Mouse (Mus musculus) midbrain, embryonic 16.5 days (tissue): Measurements from ENCODE around the gene Cxcr1. TPM values are rescaled to one million over a fixed set of nuclear protein-coding genes. Genes with fewer than 3 reads are reported as not detected.

Experiments
- ATAC-seq: fragments of 200-750 bp; cut with Nextera tagmentation; 2 replicates; pipeline ENCODE4 v1.8.0; 2017; ENCODE audit warnings: moderate TSS enrichment
- H3K27ac ChIP-seq: fragments of 300-500 bp; sonication (generic); 2 replicates; pipeline ENCODE4 v1.5.1; 2014; ENCODE audit warnings: mild to moderate bottlenecking, low read length, mixed read lengths
- H3K27me3 ChIP-seq: fragments of 300-500 bp; sonication (generic); 2 replicates; pipeline ENCODE4 v1.6.1; 2014; ENCODE audit warnings: low read depth, low read length, mixed read lengths; ENCODE audit not compliant: control insufficient read depth, insufficient read depth
- H3K36me3 ChIP-seq: fragments of 300-500 bp; sonication (generic); 2 replicates; pipeline ENCODE4 v1.6.1; 2014; ENCODE audit warnings: mild to moderate bottlenecking, low read length, moderate library complexity, mixed read lengths; ENCODE audit not compliant: control insufficient read depth, insufficient read depth
- H3K4me1 ChIP-seq: fragments of 300-500 bp; sonication (generic); 2 replicates; pipeline ENCODE4 v1.6.1; 2014; ENCODE audit warnings: mild to moderate bottlenecking, low read length, mixed read lengths; ENCODE audit not compliant: control insufficient read depth, insufficient read depth
- H3K4me2 ChIP-seq: fragments of 300-500 bp; sonication (generic); 2 replicates; pipeline ENCODE4 v1.6.1; 2014; ENCODE audit warnings: mild to moderate bottlenecking, low read length, mixed read lengths
- H3K4me3 ChIP-seq: fragments of 300-500 bp; sonication (generic); 2 replicates; pipeline ENCODE4 v1.5.1; 2014; ENCODE audit warnings: low read depth, mild to moderate bottlenecking, low read length, moderate library complexity, mixed read lengths
- H3K9ac ChIP-seq: fragments of 300-500 bp; sonication (generic); 2 replicates; pipeline ENCODE4 v1.6.1; 2014; ENCODE audit warnings: low read depth, low read length, mixed read lengths
- H3K9me3 ChIP-seq: fragments of 300-500 bp; sonication (generic); replicated peaks from 2 replicates; pipeline ENCODE4 v1.6.1; 2014; ENCODE audit warnings: mild to moderate bottlenecking, low read length, mixed read lengths; ENCODE audit not compliant: control insufficient read depth, poor library complexity, severe bottlenecking
- WGBS: fragments of 180-500 bp; shearing (Covaris S2); extraction: QIAGEN DNeasy Blood & Tissue Kit; methylation state at CpG from one replicate; pipeline ENCODE4 v1.1.7; 2014; 5-methylcytosine and 5-hydroxymethylcytosine counted together
- polyA plus RNA-seq: library from polyadenylated mRNA; unstranded; fragments of >200 nt; fragmentation: Nextera tagmentation; extraction: Ambion mirVana; gene quantifications from 2 replicates; pipeline ENCODE4 v1.2.1, GENCODE M21; 2015

Cxcr1 gene
- not detected in 2 replicates for polyA plus RNA-seq

GRCm38 (mm10) chr1:74194445-74194844 is at the start of gene Cxcr1:
TSS of gene Cxcr1 (minus strand) at chr1:74194631.
- 75% methylated on average over 8 of the region's 8 CpGs for WGBS
- Histone ChIP-seq H3K4me3 (no peak within 1 kb of the TSS), H3K9me3 (no peaks in the 10 kb centered on the region), H3K9ac (no peak within 1 kb of the TSS), H3K4me2 (no peak within 1 kb of the TSS), H3K4me1 (no peaks in the 10 kb centered on the region), H3K27me3 (no peaks in the 10 kb centered on the region), H3K36me3 (no peaks in the 10 kb centered on the region), H3K27ac (no peak within 1 kb of the TSS)
- ATAC-seq: no peak

GRCm38 (mm10) chr1:74240832-74241231 is 46.4 kb upstream of the Cxcr1 start:
- Histone ChIP-seq H3K4me3 (no peak overlapping the region), H3K4me1 (peaks cover 34% of the 10 kb centered on the region), H3K36me3 (no peaks in the 10 kb centered on the region), H3K4me2 (no peak overlapping the region), H3K9me3 (no peaks in the 10 kb centered on the region), H3K27me3 (no peaks in the 10 kb centered on the region), H3K9ac (no peak overlapping the region), H3K27ac (no peak overlapping the region)
- WGBS: 80% methylated on average over 4 of the region's 4 CpGs
- ATAC-seq: no peak

GRCm38 (mm10) chr1:74240311-74240710 is 45.9 kb upstream of the Cxcr1 start:
- ATAC-seq: no peak
- Histone ChIP-seq H3K27ac (no peak overlapping the region), H3K36me3 (no peaks in the 10 kb centered on the region), H3K9me3 (no peaks in the 10 kb centered on the region), H3K4me1 (peaks cover 34% of the 10 kb centered on the region), H3K27me3 (no peaks in the 10 kb centered on the region), H3K9ac (no peak overlapping the region), H3K4me2 (no peak overlapping the region), H3K4me3 (no peak overlapping the region)
- 73% methylated on average over 6 of the region's 6 CpGs for WGBS

GRCm38 (mm10) chr1:74239618-74240017 is 45.2 kb upstream of the Cxcr1 start:
- H3K4me3 ChIP-seq: no peak overlapping the region
- no peaks in the 10 kb centered on the region for H3K9me3 ChIP-seq
- WGBS: 59% methylated on average over 11 of the region's 11 CpGs
- H3K9ac ChIP-seq: 0 out of 2 replicates have a peak overlapping the region, but pooled peaks have one; percentile 26
- no peak for ATAC-seq
- no peak overlapping the region for H3K27ac ChIP-seq
- no peaks in the 10 kb centered on the region for H3K36me3 ChIP-seq
- peaks cover 34% of the 10 kb centered on the region for H3K4me1 ChIP-seq
- H3K27me3 ChIP-seq: no peaks in the 10 kb centered on the region
- peak overlapping the region; percentile 37 for H3K4me2 ChIP-seq

- Histone ChIP-seq H3K4me3 (no peak overlapping the region), H3K9me3 (no peaks in the 10 kb centered on the region), H3K4me2 (peak overlapping the region; percentile 68; the same call in 1 of the 2 replicates), H3K27me3 (no peaks in the 10 kb centered on the region), H3K36me3 (no peaks in the 10 kb centered on the region), H3K9ac (no peak overlapping the region), H3K27ac (no peak overlapping the region), H3K4me1 (peaks cover 34% of the 10 kb centered on the region)
- 62% methylated on average over 7 of the region's 7 CpGs for WGBS
- no peak for ATAC-seq
Measured at GRCm38 (mm10) chr1:74239162-74239561, 44.7 kb upstream of the Cxcr1 start.

- 78% methylated on average over 1 of the region's 1 CpGs for WGBS
- H3K36me3 ChIP-seq: no peaks in the 10 kb centered on the region
- no peak for ATAC-seq
Measured at GRCm38 (mm10) chr1:74238136-74238535, 43.7 kb upstream of the Cxcr1 start.

GRCm38 (mm10) chr1:74237671-74238070 is 43.2 kb upstream of the Cxcr1 start:
- Histone ChIP-seq H3K4me2 (peak overlapping the region; percentile 68), H3K27ac (no peak overlapping the region), H3K36me3 (no peaks in the 10 kb centered on the region), H3K4me1 (peaks cover 34% of the 10 kb centered on the region), H3K9me3 (no peaks in the 10 kb centered on the region), H3K9ac (peak overlapping the region; percentile 97), H3K4me3 (peak overlapping the region; percentile 96), H3K27me3 (no peaks in the 10 kb centered on the region)
- ATAC-seq: no peak
- WGBS: 40% methylated on average over 5 of the region's 5 CpGs

More at GRCm38 (mm10) chr1:74238136-74238535, 43.7 kb upstream of the Cxcr1 start:
- Histone ChIP-seq H3K4me2 (peak overlapping the region; percentile 68), H3K9me3 (no peaks in the 10 kb centered on the region), H3K9ac (peak overlapping the region; percentile 97), H3K4me1 (peaks cover 34% of the 10 kb centered on the region), H3K4me3 (peak overlapping the region; percentile 96), H3K27me3 (no peaks in the 10 kb centered on the region), H3K27ac (no peak overlapping the region)

- no peaks in the 10 kb centered on the region for H3K36me3 ChIP-seq
- peak overlapping the region; percentile 97 for H3K9ac ChIP-seq
- ATAC-seq: peak; percentile 81
- H3K27ac ChIP-seq: peak overlapping the region; percentile 87
- WGBS: under 1% methylated on average over 52 of the region's 57 CpGs
- H3K27me3 ChIP-seq: no peaks in the 10 kb centered on the region
- H3K4me3 ChIP-seq: peak overlapping the region; percentile 96
- peak overlapping the region; percentile 68 for H3K4me2 ChIP-seq
- no peaks in the 10 kb centered on the region for H3K9me3 ChIP-seq
- H3K4me1 ChIP-seq: peaks cover 34% of the 10 kb centered on the region
Measured at GRCm38 (mm10) chr1:74236590-74237317, 42.3 kb upstream of the Cxcr1 start.

- Histone ChIP-seq H3K36me3 (no peaks in the 10 kb centered on the region), H3K4me3 (peak within 1 kb of the TSS; percentile 96), H3K4me2 (peak within 1 kb of the TSS; percentile 82), H3K9ac (peak within 1 kb of the TSS; percentile 97), H3K9me3 (no peaks in the 10 kb centered on the region), H3K27ac (peak within 1 kb of the TSS; percentile 94), H3K4me1 (peaks cover 34% of the 10 kb centered on the region), H3K27me3 (no peaks in the 10 kb centered on the region)
- peak; percentile 94 for ATAC-seq
- under 1% methylated on average over 53 of the region's 55 CpGs for WGBS
Measured at GRCm38 (mm10) chr1:74235938-74236589, 41.6 kb upstream of the Cxcr1 start, which contains the start of gene Arpc2. TSS of gene Arpc2 (plus strand) at chr1:74236084.
